Mouse (Mus musculus) hindbrain, embryonic 16.5 days (tissue): Measurements from ENCODE around the gene Proser3. TPM values are rescaled to one million over a fixed set of nuclear protein-coding genes. Genes with fewer than 3 reads are reported as not detected.

Source experiments
- ATAC-seq: fragments of 200-750 bp; cut with Nextera tagmentation; 2 replicates; pipeline ENCODE4 v1.8.0; 2017; ENCODE audit warnings: moderate TSS enrichment, moderate library complexity
- H3K27ac ChIP-seq: fragments of 300-500 bp; sonication (generic); 2 replicates; pipeline ENCODE4 v1.5.1; 2014; ENCODE audit warnings: low read depth, mild to moderate bottlenecking, control low read depth, low read length, moderate library complexity
- H3K27me3 ChIP-seq: fragments of 300-500 bp; sonication (generic); replicated peaks from 2 replicates; pipeline ENCODE4 v1.6.1; 2014; ENCODE audit warnings: low read length; ENCODE audit not compliant: control insufficient read depth, insufficient read depth
- H3K36me3 ChIP-seq: fragments of 300-500 bp; sonication (generic); 2 replicates; pipeline ENCODE4 v1.6.1; 2014; ENCODE audit warnings: mild to moderate bottlenecking, low read length, moderate library complexity, mixed read lengths; ENCODE audit not compliant: control insufficient read depth, insufficient read depth
- H3K4me1 ChIP-seq: fragments of 300-500 bp; sonication (generic); 2 replicates; pipeline ENCODE4 v1.6.1; 2014; ENCODE audit warnings: low read depth, low read length; ENCODE audit not compliant: control insufficient read depth, insufficient read depth
- H3K4me2 ChIP-seq: fragments of 300-500 bp; sonication (generic); 2 replicates; pipeline ENCODE4 v1.6.1; 2014; ENCODE audit warnings: mild to moderate bottlenecking, low read length, control low read depth, moderate library complexity
- H3K4me3 ChIP-seq: fragments of 300-500 bp; sonication (generic); 2 replicates; pipeline ENCODE4 v1.5.1; 2014; ENCODE audit warnings: mild to moderate bottlenecking, low read length, control low read depth, moderate library complexity
- H3K9ac ChIP-seq: fragments of 300-500 bp; sonication (generic); 2 replicates; pipeline ENCODE4 v1.6.1; 2014; ENCODE audit warnings: low read depth, mild to moderate bottlenecking, control low read depth, low read length, moderate library complexity
- H3K9me3 ChIP-seq: fragments of 300-500 bp; sonication (generic); 2 replicates; pipeline ENCODE4 v1.6.1; 2014; ENCODE audit warnings: mild to moderate bottlenecking, low read length, moderate library complexity; ENCODE audit not compliant: control insufficient read depth
- WGBS: fragments of 180-500 bp; shearing (Covaris S2); extraction: QIAGEN DNeasy Blood & Tissue Kit; methylation state at CpG from one replicate; pipeline ENCODE4 v1.1.7; 2014; 5-methylcytosine and 5-hydroxymethylcytosine counted together
- microRNA-seq: library from miRNA; unstranded; fragments of <30 nt; microRNA quantifications from one replicate; pipeline ENCODE4, GENCODE M21; 2017
- polyA plus RNA-seq: library from polyadenylated mRNA; unstranded; fragments of >200 nt; fragmentation: Nextera tagmentation; extraction: Ambion mirVana; gene quantifications from 2 replicates; pipeline ENCODE4 v1.2.1, GENCODE M21; 2015

Gene Proser3
- polyA plus RNA-seq, 1 experiment from 2014 or later, result 6.8 TPM

DNA sequence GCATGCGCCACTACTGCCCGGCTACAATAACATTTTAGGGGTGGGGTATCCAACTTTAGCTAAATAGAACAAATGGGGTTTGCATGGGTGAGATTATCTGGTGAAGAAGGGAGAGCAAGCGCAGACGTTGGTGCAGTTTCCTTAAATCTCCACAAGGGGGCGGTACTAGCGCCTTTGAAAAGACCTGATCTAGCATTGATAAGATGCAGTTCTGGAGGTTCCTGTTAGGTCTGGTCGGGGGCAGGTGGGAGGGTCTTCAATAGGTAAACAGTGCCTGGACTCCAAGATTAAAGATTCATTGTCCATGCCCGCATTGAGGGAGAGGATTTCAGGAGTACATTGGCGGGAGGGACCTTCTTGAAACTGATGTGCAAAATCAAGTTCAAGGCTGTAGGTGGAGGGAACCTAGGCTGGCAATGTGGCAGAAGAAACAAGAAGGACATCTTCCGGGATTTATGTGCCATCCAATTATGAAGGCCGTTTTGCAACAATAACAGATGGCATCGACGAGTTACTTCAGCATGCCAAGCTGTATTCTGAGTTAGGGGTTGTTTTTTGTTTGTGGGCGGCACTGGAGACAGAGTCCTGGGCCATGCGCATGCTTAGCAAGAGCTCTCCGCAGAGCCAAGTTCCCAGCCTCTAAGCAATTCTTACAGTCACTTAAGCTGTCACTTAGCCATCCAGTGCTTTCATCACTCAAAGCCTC, 61.7 kb downstream of the Proser3 start:
- H3K4me1 ChIP-seq, result no peaks in the 10 kb centered on the region
- no peak for ATAC-seq
- H3K27me3 ChIP-seq, result no peaks in the 10 kb centered on the region; the same call in 1 of the 2 replicates
- H3K4me3 ChIP-seq, result no peak overlapping the region
- no peak overlapping the region for H3K4me2 ChIP-seq
- no peaks in the 10 kb centered on the region for H3K9me3 ChIP-seq
- no peak overlapping the region for H3K27ac ChIP-seq
- H3K9ac ChIP-seq, result no peak overlapping the region
- H3K36me3 ChIP-seq, result no peaks in the 10 kb centered on the region
- 32% methylated on average over 16 of the region's 16 CpGs for WGBS

Small RNAs within 50 kb of the gene (microRNA-seq; reads per million reads assigned to microRNA genes)
- 0.83 reads per million for gene Gm38670
- gene Mir3569, result 1.2 reads per million

Other genes with a start within 250 kb of the Proser3 start
- 124 and 131 TPM in 2 replicates for gene Alkbh6, start 243.6 kb downstream of the Proser3 start, polyA plus RNA-seq
- gene Syne4, start 237.5 kb downstream of the Proser3 start, polyA plus RNA-seq, result 14.6 and 14.8 TPM in 2 replicates
- gene E130208F15Rik, start 230.6 kb downstream of the Proser3 start, polyA plus RNA-seq, result 0.21 and 0.54 TPM in 2 replicates
- 16.8 and 17.0 TPM in 2 replicates for gene Sdhaf1, start 228.4 kb downstream of the Proser3 start, polyA plus RNA-seq
- gene Lrfn3, start 189.5 kb downstream of the Proser3 start, polyA plus RNA-seq, result 15.8 and 16.8 TPM in 2 replicates
- gene Tyrobp, start 138.5 kb downstream of the Proser3 start, polyA plus RNA-seq, result 29.7 and 31.5 TPM in 2 replicates
- gene Hcst, start 132.4 kb downstream of the Proser3 start, polyA plus RNA-seq, result 0.95 and 0.97 TPM in 2 replicates
- gene Nfkbid, start 130.6 kb downstream of the Proser3 start, polyA plus RNA-seq, result 2.5 and 2.9 TPM in 2 replicates
- gene Aplp1, start 106.8 kb downstream of the Proser3 start, polyA plus RNA-seq, result 742 and 752 TPM in 2 replicates
- 3.0 and 4.2 TPM in 2 replicates for gene Kirrel2, start 94.6 kb downstream of the Proser3 start, polyA plus RNA-seq
- gene Nphs1, start 94.0 kb downstream of the Proser3 start, polyA plus RNA-seq, result 0.98 and 1.7 TPM in 2 replicates
- gene Prodh2, start 58.7 kb downstream of the Proser3 start, polyA plus RNA-seq, result not detected in 2 replicates
- 94.8 and 134 TPM in 2 replicates for gene Arhgap33, start 17.2 kb downstream of the Proser3 start, polyA plus RNA-seq
- 14.2 TPM in 2 replicates for gene Hspb6, start 121 bp downstream of the Proser3 start, polyA plus RNA-seq
- 51.0 and 58.7 TPM in 2 replicates for gene Lin37, start 7.5 kb upstream of the Proser3 start, polyA plus RNA-seq
- gene U2af1l4, start 11.0 kb upstream of the Proser3 start, polyA plus RNA-seq, result 86.8 and 96.9 TPM in 2 replicates
- 13.7 and 17.4 TPM in 2 replicates for gene Gm49396, start 11.0 kb upstream of the Proser3 start, polyA plus RNA-seq
- 121 and 132 TPM in 2 replicates for gene Psenen, start 11.3 kb upstream of the Proser3 start, polyA plus RNA-seq
- 4.0 and 6.8 TPM in 2 replicates for gene Igflr1, start 13.1 kb upstream of the Proser3 start, polyA plus RNA-seq
- 8.1 and 9.3 TPM in 2 replicates for gene Kmt2b, start 36.4 kb upstream of the Proser3 start, polyA plus RNA-seq
- 0.11 and 0.21 TPM in 2 replicates for gene Zbtb32, start 46.6 kb upstream of the Proser3 start, polyA plus RNA-seq
- gene Upk1a, start 60.5 kb upstream of the Proser3 start, polyA plus RNA-seq, result 0.70 and 0.72 TPM in 2 replicates
- gene Cox6b1, start 73.9 kb upstream of the Proser3 start, polyA plus RNA-seq, result 1,112 and 1,310 TPM in 2 replicates
- gene Etv2, start 83.6 kb upstream of the Proser3 start, polyA plus RNA-seq, result not detected in 2 replicates
- gene Rbm42, start 98.0 kb upstream of the Proser3 start, polyA plus RNA-seq, result 125 and 128 TPM in 2 replicates
- 25.7 and 28.8 TPM in 2 replicates for gene Haus5, start 112.7 kb upstream of the Proser3 start, polyA plus RNA-seq
- not detected in 2 replicates for gene Pmis2, start 119.3 kb upstream of the Proser3 start, polyA plus RNA-seq
- gene 2200002J24Rik, start 146.6 kb upstream of the Proser3 start, polyA plus RNA-seq, result not detected in 2 replicates
- 3.0 and 3.7 TPM in 2 replicates for gene Atp4a, start 159.9 kb upstream of the Proser3 start, polyA plus RNA-seq
- gene Tmem147, start 177.2 kb upstream of the Proser3 start, polyA plus RNA-seq, result 278 and 301 TPM in 2 replicates
- 0.82 and 1.1 TPM in 2 replicates for gene Gapdhs, start 191.4 kb upstream of the Proser3 start, polyA plus RNA-seq
- gene Sbsn, start 199.2 kb upstream of the Proser3 start, polyA plus RNA-seq, result 0.98 and 1.0 TPM in 2 replicates
- 1.8 and 2.2 TPM in 2 replicates for gene Dmkn, start 211.5 kb upstream of the Proser3 start, polyA plus RNA-seq
- gene Krtdap, start 235.6 kb upstream of the Proser3 start, polyA plus RNA-seq, result 0.38 TPM in 1 of 2 replicates, not detected in the other